Mouse (Mus musculus) thymus, adult 2 months (tissue): Measurements from ENCODE around the gene Tmem106c.

Experiments used
- CTCF ChIP-seq: fragments of 200-500 bp; IDR thresholded peaks from 2 replicates; pipeline ENCODE4 v1.5.1; 2012; ENCODE audit warnings: mild to moderate bottlenecking, control low read depth, low read length, moderate library complexity, borderline replicate concordance; ENCODE audit not compliant: control insufficient read depth, poor library complexity, insufficient read depth; ENCODE audit errors: extremely low read depth
- POLR2A ChIP-seq: fragments of 200-500 bp; IDR thresholded peaks from 2 replicates; pipeline ENCODE4 v1.6.1; 2012; ENCODE audit warnings: mild to moderate bottlenecking, low read length, control low read depth, moderate library complexity; ENCODE audit not compliant: control insufficient read depth, poor library complexity, insufficient read depth; ENCODE audit errors: extremely low read depth

- TF ChIP-seq CTCF: no peak
- TF ChIP-seq POLR2A: no peak
These were observed 1.5 kb downstream of the Tmem106c start for GRCm38 (mm10) chr15:97965311-97966045.
